Mouse (Mus musculus) spleen, adult 18-20 months (tissue): ENCODE data around the gene Gm21900.
"Not testable (repeated sequence)": the region's sequence is repeated elsewhere in the genome, so short reads cannot be mapped to it uniquely, and the experiment has no call there.

Experiments used
- DNase-seq, 2 experiments: peaks; one replicate each; pipeline ENCODE4 v3.0.0; 2022; ENCODE audit warnings: mixed read lengths in 2 of 2

Gene Gm21900

DNA sequence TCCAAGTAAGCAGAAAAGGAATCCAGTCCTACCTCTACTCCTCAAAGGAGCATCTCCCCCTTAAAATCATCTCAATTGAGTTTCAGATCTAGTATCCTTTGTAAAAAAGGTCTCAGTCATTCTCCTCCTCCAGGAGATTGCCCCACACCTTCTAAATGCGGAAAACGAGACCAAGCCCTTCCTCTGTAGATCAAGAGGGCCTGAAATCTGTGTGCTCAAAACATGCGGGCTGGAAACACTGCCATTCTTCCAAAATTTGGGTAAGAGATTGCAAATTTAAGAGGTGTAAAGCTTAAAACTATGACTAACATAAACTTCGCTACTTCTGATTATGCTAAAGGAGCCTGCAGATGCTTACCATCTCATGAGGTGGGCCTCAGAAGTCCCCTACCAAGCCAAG is at the start of gene Gm21900:
Gene Gm21900 (plus strand): TSS at position 301 of the 400 bp plus-strand sequence.
- not testable (repeated sequence) for DNase-seq

DNA sequence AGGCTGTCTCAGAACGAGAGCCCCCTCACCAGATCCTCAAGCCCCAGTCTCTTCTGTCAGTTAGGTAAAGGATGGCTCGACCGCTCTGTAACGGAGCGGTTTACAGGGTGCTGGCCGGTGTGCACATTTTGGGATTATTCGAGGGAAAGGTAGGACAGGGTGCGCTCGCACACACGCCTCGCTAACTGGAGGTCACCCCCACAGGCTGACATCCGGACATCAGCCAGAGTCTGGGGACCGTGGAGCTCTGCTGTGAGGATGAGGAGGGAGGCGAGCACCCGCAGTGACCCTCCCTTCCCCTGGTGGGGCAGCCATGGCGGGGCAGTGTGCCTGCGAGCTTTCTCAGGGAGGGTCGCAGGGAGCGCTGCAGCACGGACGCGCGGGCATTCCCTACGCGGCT is 27.4 kb downstream of the Gm21900 start:
- peak; percentile 5 to 9 for DNase-seq
